Mouse (Mus musculus): ENCODE data around the gene Urah. TPM values are rescaled to one million over a fixed set of nuclear protein-coding genes. Genes with fewer than 3 reads are reported as not detected.

Urah gene
- polyA plus RNA-seq, 1 experiment from 2014 or later, result 12.9 TPM

DNA sequence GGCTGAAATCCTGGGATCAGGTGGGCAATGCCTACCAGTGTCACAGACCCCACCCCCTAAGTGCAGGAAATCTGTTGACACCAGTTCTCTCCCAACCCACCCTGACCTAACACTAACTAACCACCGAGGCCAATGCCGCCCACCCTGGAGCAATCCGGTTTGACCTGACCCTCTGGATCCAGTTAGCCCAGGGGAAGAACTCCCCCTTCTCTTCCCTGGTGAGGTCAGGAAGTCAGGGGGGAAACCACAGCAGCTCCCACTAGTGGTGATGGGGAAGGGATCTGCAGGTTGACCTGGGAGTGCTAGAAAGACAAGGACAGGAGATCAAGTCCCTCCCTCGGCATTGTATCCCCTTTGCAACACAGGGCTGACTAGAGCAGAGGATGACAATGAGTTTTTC is 10.9 kb downstream of the Urah start:
- Histone ChIP-seq H3K36me3 (ENCODE audit: control insufficient read depth, insufficient read depth, low read length) (no peaks in the 10 kb centered on the region), H3K4me2 (ENCODE audit: low read depth, low read length) (no peak overlapping the region), H3K27ac (replicated peaks; ENCODE audit: low read depth, low read length) (no peak overlapping the region), H3K4me1 (ENCODE audit: control insufficient read depth, insufficient read depth, low read length) (peaks cover 3% of the 10 kb centered on the region; the same call in 1 of the 2 replicates), H3K9ac (ENCODE audit: low read depth, low read length) (no peak overlapping the region), H3K27me3 (replicated peaks; ENCODE audit: control insufficient read depth, insufficient read depth, low read length) (peaks cover 9% of the 10 kb centered on the region), H3K4me3 (ENCODE audit: low read depth, low read length) (no peak overlapping the region), H3K9me3 (ENCODE audit: control insufficient read depth, low read length) (no peaks in the 10 kb centered on the region)
- DNase-seq (ENCODE audit: low spot score), result no peak
- WGBS, result 38% methylated on average over 4 of the region's 4 CpGs
- no peak for ATAC-seq (ENCODE audit: low read depth)

GRCm38 (mm10) chr7:140846676-140847075 is 11.9 kb downstream of the Urah start:
- H3K9me3 ChIP-seq (ENCODE audit: control insufficient read depth, low read length), result no peaks in the 10 kb centered on the region
- H3K9ac ChIP-seq (ENCODE audit: low read depth, low read length), result no peak overlapping the region
- no peaks in the 10 kb centered on the region for H3K4me1 ChIP-seq (ENCODE audit: control insufficient read depth, insufficient read depth, low read length)
- peaks cover 4% of the 10 kb centered on the region for H3K36me3 ChIP-seq (ENCODE audit: control insufficient read depth, insufficient read depth, low read length)
- 76% methylated on average over 10 of the region's 10 CpGs for WGBS
- H3K27me3 ChIP-seq (replicated peaks; ENCODE audit: control insufficient read depth, insufficient read depth, low read length), result peaks cover 6% of the 10 kb centered on the region
- DNase-seq (ENCODE audit: low spot score) (no peak), ATAC-seq (ENCODE audit: low read depth) (no peak)
- H3K27ac ChIP-seq (replicated peaks; ENCODE audit: low read depth, low read length), result no peak overlapping the region
- H3K4me3 ChIP-seq (ENCODE audit: low read depth, low read length), result no peak overlapping the region
- H3K4me2 ChIP-seq (ENCODE audit: low read depth, low read length), result no peak overlapping the region

GRCm38 (mm10) chr7:140847755-140848580 is 13.2 kb downstream of the Urah start, which contains the start of gene Odf3:
Gene Odf3 (plus strand): TSS chr7:140847805.
- Histone ChIP-seq H3K9me3 (ENCODE audit: control insufficient read depth, low read length) (no peaks in the 10 kb centered on the region), H3K4me3 (ENCODE audit: low read depth, low read length) (no peak within 1 kb of the TSS), H3K4me1 (ENCODE audit: control insufficient read depth, insufficient read depth, low read length) (no peaks in the 10 kb centered on the region), H3K4me2 (ENCODE audit: low read depth, low read length) (no peak within 1 kb of the TSS), H3K27ac (replicated peaks; ENCODE audit: low read depth, low read length) (no peak within 1 kb of the TSS), H3K27me3 (replicated peaks; ENCODE audit: control insufficient read depth, insufficient read depth, low read length) (peaks cover 6% of the 10 kb centered on the region; the same call in 1 of the 2 replicates), H3K9ac (ENCODE audit: low read depth, low read length) (no peak within 1 kb of the TSS), H3K36me3 (ENCODE audit: control insufficient read depth, insufficient read depth, low read length) (peaks cover 17% of the 10 kb centered on the region)
- peak; percentile 59 for DNase-seq (ENCODE audit: low spot score)
- 59% methylated on average over 11 of the region's 11 CpGs for WGBS
- ATAC-seq (ENCODE audit: low read depth), result peak; percentile 27; the same call in 1 of the 2 replicates

- WGBS, result 96% methylated on average over 9 of the region's 10 CpGs
- Histone ChIP-seq H3K9me3 (ENCODE audit: control insufficient read depth, low read length) (no peaks in the 10 kb centered on the region), H3K36me3 (ENCODE audit: control insufficient read depth, insufficient read depth, low read length) (peaks cover 24% of the 10 kb centered on the region), H3K4me2 (ENCODE audit: low read depth, low read length) (no peak overlapping the region), H3K4me3 (ENCODE audit: low read depth, low read length) (no peak overlapping the region), H3K4me1 (ENCODE audit: control insufficient read depth, insufficient read depth, low read length) (no peaks in the 10 kb centered on the region), H3K27ac (replicated peaks; ENCODE audit: low read depth, low read length) (no peak overlapping the region), H3K27me3 (replicated peaks; ENCODE audit: control insufficient read depth, insufficient read depth, low read length) (peaks cover 6% of the 10 kb centered on the region; the same call in 1 of the 2 replicates), H3K9ac (ENCODE audit: low read depth, low read length) (no peak overlapping the region)
- no peak for ATAC-seq (ENCODE audit: low read depth)
- no peak for DNase-seq (ENCODE audit: low spot score)
Observed at GRCm38 (mm10) chr7:140848591-140848990, 13.8 kb downstream of the Urah start.

GRCm38 (mm10) chr7:140851916-140852315 is 17.1 kb downstream of the Urah start:
- Histone ChIP-seq H3K9ac (ENCODE audit: low read depth, low read length) (no peak overlapping the region), H3K27me3 (replicated peaks; ENCODE audit: control insufficient read depth, insufficient read depth, low read length) (no peaks in the 10 kb centered on the region), H3K27ac (replicated peaks; ENCODE audit: low read depth, low read length) (no peak overlapping the region), H3K4me3 (ENCODE audit: low read depth, low read length) (no peak overlapping the region), H3K4me1 (ENCODE audit: control insufficient read depth, insufficient read depth, low read length) (peaks cover 8% of the 10 kb centered on the region), H3K4me2 (ENCODE audit: low read depth, low read length) (no peak overlapping the region), H3K36me3 (ENCODE audit: control insufficient read depth, insufficient read depth, low read length) (peaks cover 36% of the 10 kb centered on the region), H3K9me3 (ENCODE audit: control insufficient read depth, low read length) (no peaks in the 10 kb centered on the region)
- no peak for ATAC-seq (ENCODE audit: low read depth)
- 100% methylated on average over 4 of the region's 4 CpGs for WGBS
- no peak for DNase-seq (ENCODE audit: low spot score)

DNA sequence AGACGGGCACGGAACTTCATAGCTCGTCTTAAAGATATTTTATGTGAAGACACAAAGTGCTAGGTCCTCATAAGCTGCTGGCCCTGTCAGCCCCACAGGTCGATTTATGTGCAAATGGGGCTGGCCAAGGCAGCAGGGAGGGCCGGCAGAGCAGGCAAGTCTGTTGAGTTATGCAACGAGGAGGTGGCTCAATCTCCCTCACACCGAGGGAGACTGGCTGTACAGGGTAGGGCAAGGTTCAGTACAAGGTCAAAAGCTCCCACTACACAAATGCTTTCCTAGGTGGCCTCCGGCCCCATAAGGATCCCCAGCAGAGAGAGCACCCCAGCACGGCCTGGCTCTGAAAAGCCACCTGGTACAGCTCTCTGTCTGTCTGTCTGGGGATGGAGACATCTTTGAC is 18.6 kb downstream of the Urah start:
- no peak overlapping the region for H3K9ac ChIP-seq (ENCODE audit: low read depth, low read length)
- no peak overlapping the region for H3K27ac ChIP-seq (replicated peaks; ENCODE audit: low read depth, low read length)
- DNase-seq (ENCODE audit: low spot score), result no peak
- H3K4me2 ChIP-seq (ENCODE audit: low read depth, low read length), result no peak overlapping the region
- H3K4me3 ChIP-seq (ENCODE audit: low read depth, low read length), result no peak overlapping the region
- ATAC-seq (ENCODE audit: low read depth), result no peak
- 85% methylated on average over 9 of the region's 9 CpGs for WGBS
- no peaks in the 10 kb centered on the region for H3K27me3 ChIP-seq (replicated peaks; ENCODE audit: control insufficient read depth, insufficient read depth, low read length)
- H3K36me3 ChIP-seq (ENCODE audit: control insufficient read depth, insufficient read depth, low read length), result peaks cover 36% of the 10 kb centered on the region
- no peaks in the 10 kb centered on the region for H3K9me3 ChIP-seq (ENCODE audit: control insufficient read depth, low read length)
- peaks cover 16% of the 10 kb centered on the region for H3K4me1 ChIP-seq (ENCODE audit: control insufficient read depth, insufficient read depth, low read length)

DNA sequence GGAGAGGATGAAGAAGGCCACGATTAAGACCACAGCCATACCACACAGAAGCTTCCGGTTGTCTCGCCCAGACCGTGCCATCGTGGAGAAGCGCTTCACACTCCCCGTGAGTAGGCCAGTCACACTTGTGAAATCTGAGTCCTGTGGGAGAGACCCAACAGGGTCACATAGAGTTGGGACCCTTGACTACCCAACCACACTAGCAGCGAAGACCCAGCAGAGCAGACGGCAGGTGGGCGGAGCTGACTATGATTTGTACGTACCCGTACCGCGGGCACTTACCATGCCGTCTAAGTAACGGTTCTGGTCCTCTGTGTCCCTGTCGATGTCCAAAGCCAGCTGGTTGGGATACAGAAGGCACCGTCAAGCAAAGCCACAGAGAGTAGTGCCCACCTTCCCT is 19.7 kb downstream of the Urah start:
- ATAC-seq (ENCODE audit: low read depth) (no peak), DNase-seq (ENCODE audit: low spot score) (no peak)
- Histone ChIP-seq H3K4me2 (ENCODE audit: low read depth, low read length) (no peak overlapping the region), H3K9ac (ENCODE audit: low read depth, low read length) (no peak overlapping the region), H3K4me1 (ENCODE audit: control insufficient read depth, insufficient read depth, low read length) (peaks cover 21% of the 10 kb centered on the region), H3K27ac (replicated peaks; ENCODE audit: low read depth, low read length) (no peak overlapping the region), H3K9me3 (ENCODE audit: control insufficient read depth, low read length) (no peaks in the 10 kb centered on the region), H3K27me3 (replicated peaks; ENCODE audit: control insufficient read depth, insufficient read depth, low read length) (no peaks in the 10 kb centered on the region), H3K36me3 (ENCODE audit: control insufficient read depth, insufficient read depth, low read length) (peaks cover 46% of the 10 kb centered on the region), H3K4me3 (ENCODE audit: low read depth, low read length) (no peak overlapping the region)
- WGBS, result 95% methylated on average over 18 of the region's 18 CpGs

DNA sequence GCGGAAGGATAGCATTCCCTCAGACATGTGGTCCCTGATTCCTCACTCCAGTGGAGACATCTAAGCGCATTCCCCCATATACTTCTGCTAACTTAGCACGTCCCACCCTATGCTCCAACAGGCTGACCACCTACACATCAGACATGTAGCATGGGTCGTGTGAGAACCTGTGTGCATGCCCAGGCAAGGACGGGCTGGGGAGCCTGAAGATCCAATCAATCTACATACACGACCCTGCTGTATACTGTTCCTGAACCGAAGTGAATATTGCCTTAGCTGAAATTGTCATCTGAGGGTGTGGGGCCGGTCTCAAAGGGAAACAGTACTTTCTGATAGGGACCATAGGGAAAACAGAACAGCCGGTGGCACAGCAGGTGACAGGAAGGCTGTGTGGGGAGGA is 20.4 kb downstream of the Urah start:
- Histone ChIP-seq H3K4me3 (ENCODE audit: low read depth, low read length) (peak overlapping the region; percentile 89), H3K9me3 (ENCODE audit: control insufficient read depth, low read length) (no peaks in the 10 kb centered on the region), H3K27ac (replicated peaks; ENCODE audit: low read depth, low read length) (peak overlapping the region; percentile 93; the same call in 1 of the 2 replicates), H3K27me3 (replicated peaks; ENCODE audit: control insufficient read depth, insufficient read depth, low read length) (no peaks in the 10 kb centered on the region), H3K4me2 (ENCODE audit: low read depth, low read length) (peak overlapping the region; percentile 97), H3K4me1 (ENCODE audit: control insufficient read depth, insufficient read depth, low read length) (peaks cover 21% of the 10 kb centered on the region), H3K36me3 (ENCODE audit: control insufficient read depth, insufficient read depth, low read length) (peaks cover 53% of the 10 kb centered on the region), H3K9ac (ENCODE audit: low read depth, low read length) (peak overlapping the region; percentile 92)
- ATAC-seq (ENCODE audit: low read depth), result no peak
- WGBS, result 72% methylated on average over 9 of the region's 9 CpGs
- DNase-seq (ENCODE audit: low spot score), result no peak

All from embryonic facial prominence, embryonic 14.5 days (tissue).